Mouse (Mus musculus): ENCODE measurements around the gene Spsb4. TPM values are rescaled to one million over a fixed set of nuclear protein-coding genes. Genes with fewer than 3 reads are reported as not detected.

Spsb4 gene
- polyA plus RNA-seq, 1 experiment: 0.24 TPM

- H3K36me3 ChIP-seq (ENCODE audit: control insufficient read depth, insufficient read depth, low read length): no peaks in the 10 kb centered on the region
- no peaks in the 10 kb centered on the region for H3K4me1 ChIP-seq (ENCODE audit: control insufficient read depth, insufficient read depth, insufficient read length, low read length)
- H3K27ac ChIP-seq (ENCODE audit: insufficient read depth, low read depth, low read length): no peak overlapping the region
- H3K4me3 ChIP-seq (ENCODE audit: low read depth, low read length): no peak overlapping the region
- no peaks in the 10 kb centered on the region for H3K27me3 ChIP-seq (ENCODE audit: control insufficient read depth, insufficient read depth, low read length)
- 78% methylated on average over 10 of the region's 10 CpGs for WGBS
- TF ChIP-seq CTCF (IDR thresholded peaks at IDR 0.05; ENCODE audit: extremely low read depth, insufficient read length, insufficient replicate concordance, low read depth, low read length) (no peak), POLR2A (IDR thresholded peaks at IDR 0.05; ENCODE audit: low read depth, low read length) (no peak)
These were observed 29.2 kb downstream of the Spsb4 start for GRCm38 (mm10) chr9:96989389-96989990.

- Histone ChIP-seq H3K4me1 (ENCODE audit: control insufficient read depth, insufficient read depth, insufficient read length, low read length) (no peaks in the 10 kb centered on the region), H3K36me3 (ENCODE audit: control insufficient read depth, insufficient read depth, low read length) (no peaks in the 10 kb centered on the region), H3K27ac (ENCODE audit: insufficient read depth, low read depth, low read length) (no peak overlapping the region), H3K27me3 (ENCODE audit: control insufficient read depth, insufficient read depth, low read length) (no peaks in the 10 kb centered on the region), H3K4me3 (ENCODE audit: low read depth, low read length) (no peak overlapping the region)
- WGBS: 32% methylated on average over 11 of the region's 11 CpGs
- no peak for TF ChIP-seq CTCF (IDR thresholded peaks at IDR 0.05; ENCODE audit: extremely low read depth, insufficient read length, insufficient replicate concordance, low read depth, low read length)
- no peak for TF ChIP-seq POLR2A (IDR thresholded peaks at IDR 0.05; ENCODE audit: low read depth, low read length)
These were observed 31.7 kb downstream of the Spsb4 start for GRCm38 (mm10) chr9:96986797-96987473.

GRCm38 (mm10) chr9:96984034-96984433 lies 34.6 kb downstream of the Spsb4 start:
- Histone ChIP-seq H3K4me3 (ENCODE audit: low read depth, low read length) (no peak overlapping the region), H3K27ac (ENCODE audit: insufficient read depth, low read depth, low read length) (no peak overlapping the region), H3K4me1 (ENCODE audit: control insufficient read depth, insufficient read depth, insufficient read length, low read length) (0 out of 2 replicates have a peak, but pooled peaks cover 3% of the 10 kb centered on the region), H3K36me3 (ENCODE audit: control insufficient read depth, insufficient read depth, low read length) (no peaks in the 10 kb centered on the region), H3K27me3 (ENCODE audit: control insufficient read depth, insufficient read depth, low read length) (no peaks in the 10 kb centered on the region)
- TF ChIP-seq CTCF (IDR thresholded peaks at IDR 0.05; ENCODE audit: extremely low read depth, insufficient read length, insufficient replicate concordance, low read depth, low read length): no peak
- no peak for TF ChIP-seq POLR2A (IDR thresholded peaks at IDR 0.05; ENCODE audit: low read depth, low read length)
- WGBS: 86% methylated on average over 8 of the region's 8 CpGs

GRCm38 (mm10) chr9:96982940-96983339 lies 35.7 kb downstream of the Spsb4 start:
- no peak for TF ChIP-seq POLR2A (IDR thresholded peaks at IDR 0.05; ENCODE audit: low read depth, low read length)
- no peak for TF ChIP-seq CTCF (IDR thresholded peaks at IDR 0.05; ENCODE audit: extremely low read depth, insufficient read length, insufficient replicate concordance, low read depth, low read length)
- Histone ChIP-seq H3K27ac (ENCODE audit: insufficient read depth, low read depth, low read length) (no peak overlapping the region), H3K4me1 (ENCODE audit: control insufficient read depth, insufficient read depth, insufficient read length, low read length) (peaks cover 7% of the 10 kb centered on the region; the same call in 1 of the 2 replicates), H3K36me3 (ENCODE audit: control insufficient read depth, insufficient read depth, low read length) (no peaks in the 10 kb centered on the region), H3K27me3 (ENCODE audit: control insufficient read depth, insufficient read depth, low read length) (no peaks in the 10 kb centered on the region), H3K4me3 (ENCODE audit: low read depth, low read length) (no peak overlapping the region)
- WGBS: 94% methylated on average over 3 of the region's 3 CpGs

GRCm38 (mm10) chr9:96982351-96982750 lies 36.3 kb downstream of the Spsb4 start:
- no peaks in the 10 kb centered on the region for H3K36me3 ChIP-seq (ENCODE audit: control insufficient read depth, insufficient read depth, low read length)
- peaks cover 7% of the 10 kb centered on the region; the same call in 1 of the 2 replicates for H3K4me1 ChIP-seq (ENCODE audit: control insufficient read depth, insufficient read depth, insufficient read length, low read length)
- 77% methylated on average over 3 of the region's 3 CpGs for WGBS
- no peak for TF ChIP-seq POLR2A (IDR thresholded peaks at IDR 0.05; ENCODE audit: low read depth, low read length)
- TF ChIP-seq CTCF (IDR thresholded peaks at IDR 0.05; ENCODE audit: extremely low read depth, insufficient read length, insufficient replicate concordance, low read depth, low read length): no peak
- no peak overlapping the region for H3K4me3 ChIP-seq (ENCODE audit: low read depth, low read length)
- H3K27me3 ChIP-seq (ENCODE audit: control insufficient read depth, insufficient read depth, low read length): no peaks in the 10 kb centered on the region
- H3K27ac ChIP-seq (ENCODE audit: insufficient read depth, low read depth, low read length): no peak overlapping the region

GRCm38 (mm10) chr9:96981836-96982235 lies 36.8 kb downstream of the Spsb4 start:
- 96% methylated on average over 5 of the region's 5 CpGs for WGBS
- Histone ChIP-seq H3K4me3 (ENCODE audit: low read depth, low read length) (no peak overlapping the region), H3K36me3 (ENCODE audit: control insufficient read depth, insufficient read depth, low read length) (no peaks in the 10 kb centered on the region), H3K27me3 (ENCODE audit: control insufficient read depth, insufficient read depth, low read length) (no peaks in the 10 kb centered on the region), H3K27ac (ENCODE audit: insufficient read depth, low read depth, low read length) (no peak overlapping the region), H3K4me1 (ENCODE audit: control insufficient read depth, insufficient read depth, insufficient read length, low read length) (peaks cover 7% of the 10 kb centered on the region; the same call in 1 of the 2 replicates)
- TF ChIP-seq POLR2A (IDR thresholded peaks at IDR 0.05; ENCODE audit: low read depth, low read length) (no peak), CTCF (IDR thresholded peaks at IDR 0.05; ENCODE audit: extremely low read depth, insufficient read length, insufficient replicate concordance, low read depth, low read length) (no peak)

GRCm38 (mm10) chr9:96981121-96981520 lies 37.5 kb downstream of the Spsb4 start:
- Histone ChIP-seq H3K27ac (ENCODE audit: insufficient read depth, low read depth, low read length) (no peak overlapping the region), H3K36me3 (ENCODE audit: control insufficient read depth, insufficient read depth, low read length) (no peaks in the 10 kb centered on the region), H3K27me3 (ENCODE audit: control insufficient read depth, insufficient read depth, low read length) (no peaks in the 10 kb centered on the region), H3K4me1 (ENCODE audit: control insufficient read depth, insufficient read depth, insufficient read length, low read length) (peaks cover 7% of the 10 kb centered on the region; the same call in 1 of the 2 replicates), H3K4me3 (ENCODE audit: low read depth, low read length) (no peak overlapping the region)
- WGBS: 72% methylated on average over 9 of the region's 9 CpGs
- TF ChIP-seq CTCF (IDR thresholded peaks at IDR 0.05; ENCODE audit: extremely low read depth, insufficient read length, insufficient replicate concordance, low read depth, low read length) (no peak), POLR2A (IDR thresholded peaks at IDR 0.05; ENCODE audit: low read depth, low read length) (no peak)

Data from small intestine, adult 2 months (tissue).